Mouse (Mus musculus) layer of hippocampus, adult 2 months (tissue): ENCODE measurements at regions not wholly inside any gene's neighbourhood (a gene's known extent, or its start where the extent isn't known, plus 50 kb on each side); places are given as distances from the start of the nearest gene placed in this dataset.
A peak's percentile ranks its signal among the peaks of the same experiment; 100 is the strongest.

Experiments
- DNase-seq, 2 experiments: peaks; one replicate each; pipeline ENCODE4 v3.0.0; 2022; ENCODE audit warnings: low spot score in 2 of 2
- H3K27ac ChIP-seq: fragments of 200-600 bp; 2 replicates; pipeline ENCODE4 v1.8.1; 2022
- H3K4me3 ChIP-seq: fragments of 200-600 bp; 2 replicates; pipeline ENCODE4 v1.8.1; 2022; ENCODE audit warnings: mild to moderate bottlenecking
- CTCF ChIP-seq: fragments of 200-600 bp; conservative IDR thresholded peaks from 2 replicates; pipeline ENCODE4 v1.8.1; 2022; ENCODE audit warnings: antibody characterized with exemption, mild to moderate bottlenecking, moderate library complexity

GRCm38 (mm10) chr1:137656900-137657458, 518.5 kb downstream of the Ptprc start:
- Histone ChIP-seq H3K4me3 (peak overlapping the region; percentile 2; the same call in 1 of the 2 replicates), H3K27ac (peak overlapping the region; percentile 15; the same call in 1 of the 2 replicates)
- no peak for DNase-seq
- TF ChIP-seq CTCF = no peak

GRCm38 (mm10) chr1:137654171-137654570, 521.3 kb downstream of the Ptprc start:
- no peak for DNase-seq
- no peak overlapping the region for H3K4me3 ChIP-seq
- no peak overlapping the region for H3K27ac ChIP-seq
- TF ChIP-seq CTCF = no peak

GRCm38 (mm10) chr1:137653495-137653894, 522.0 kb downstream of the Ptprc start:
- H3K4me3 ChIP-seq = no peak overlapping the region
- H3K27ac ChIP-seq = no peak overlapping the region
- TF ChIP-seq CTCF = no peak
- no peak for DNase-seq

- Histone ChIP-seq H3K4me3 (no peak overlapping the region), H3K27ac (no peak overlapping the region)
- TF ChIP-seq CTCF = no peak
- no peak for DNase-seq
Observed at GRCm38 (mm10) chr1:137650629-137651028, 524.9 kb downstream of the Ptprc start.

GRCm38 (mm10) chr1:137650082-137650481, 525.4 kb downstream of the Ptprc start:
- no peak for DNase-seq
- no peak for TF ChIP-seq CTCF
- Histone ChIP-seq H3K27ac (no peak overlapping the region), H3K4me3 (no peak overlapping the region)

GRCm38 (mm10) chr1:137648832-137649231, 526.7 kb downstream of the Ptprc start:
- DNase-seq = no peak
- H3K4me3 ChIP-seq = no peak overlapping the region
- no peak overlapping the region for H3K27ac ChIP-seq
- no peak for TF ChIP-seq CTCF

GRCm38 (mm10) chr1:137644601-137645040, 530.9 kb downstream of the Ptprc start:
- no peak for DNase-seq
- no peak overlapping the region for H3K27ac ChIP-seq
- no peak for TF ChIP-seq CTCF
- H3K4me3 ChIP-seq = no peak overlapping the region

- DNase-seq = no peak
- H3K27ac ChIP-seq = no peak overlapping the region
- H3K4me3 ChIP-seq = no peak overlapping the region
- TF ChIP-seq CTCF = no peak
Observed at GRCm38 (mm10) chr1:137643508-137643907, 532.0 kb downstream of the Ptprc start.

- no peak for TF ChIP-seq CTCF
- H3K27ac ChIP-seq = no peak overlapping the region
- no peak overlapping the region for H3K4me3 ChIP-seq
- no peak for DNase-seq
Observed at GRCm38 (mm10) chr1:137640848-137641247, 534.7 kb downstream of the Ptprc start.

- no peak for TF ChIP-seq CTCF
- H3K4me3 ChIP-seq = no peak overlapping the region
- no peak overlapping the region for H3K27ac ChIP-seq
- no peak for DNase-seq
Observed at GRCm38 (mm10) chr1:137636947-137637346, 538.6 kb downstream of the Ptprc start.

- no peak overlapping the region for H3K27ac ChIP-seq
- DNase-seq = no peak
- H3K4me3 ChIP-seq = no peak overlapping the region
- TF ChIP-seq CTCF = no peak
Observed at GRCm38 (mm10) chr1:137636321-137636944, 539.1 kb downstream of the Ptprc start.

- Histone ChIP-seq H3K4me3 (no peak overlapping the region), H3K27ac (no peak overlapping the region)
- no peak for DNase-seq
- TF ChIP-seq CTCF = no peak
Observed at GRCm38 (mm10) chr1:137635781-137636180, 539.7 kb downstream of the Ptprc start.

GRCm38 (mm10) chr1:137631546-137631945, 544.0 kb downstream of the Ptprc start:
- DNase-seq = no peak
- Histone ChIP-seq H3K27ac (no peak overlapping the region), H3K4me3 (no peak overlapping the region)
- no peak for TF ChIP-seq CTCF

- no peak for DNase-seq
- H3K4me3 ChIP-seq = no peak overlapping the region
- TF ChIP-seq CTCF = no peak
- H3K27ac ChIP-seq = no peak overlapping the region
Observed at GRCm38 (mm10) chr1:137620672-137621071, 554.8 kb downstream of the Ptprc start.
